Mouse (Mus musculus) intestine, embryonic 16.5 days (tissue): Measurements from ENCODE around the gene Stat1. TPM values are rescaled to one million over a fixed set of nuclear protein-coding genes. Genes with fewer than 3 reads are reported as not detected.

Source experiments
- ATAC-seq: fragments of 200-750 bp; cut with Nextera tagmentation; 2 replicates; pipeline ENCODE4 v1.8.0; 2017; ENCODE audit warnings: moderate TSS enrichment, moderate library complexity
- H3K27ac ChIP-seq: fragments of 300-500 bp; sonication (generic); 2 replicates; pipeline ENCODE4 v1.5.1; 2014; ENCODE audit warnings: mild to moderate bottlenecking, low read length
- H3K27me3 ChIP-seq: fragments of 300-500 bp; sonication (generic); replicated peaks from 2 replicates; pipeline ENCODE4 v1.6.1; 2014; ENCODE audit warnings: low read length, control low read depth, mixed read lengths; ENCODE audit not compliant: control insufficient read depth, insufficient read depth
- H3K36me3 ChIP-seq: fragments of 300-500 bp; sonication (generic); 2 replicates; pipeline ENCODE4 v1.6.1; 2014; ENCODE audit warnings: low read length, control low read depth; ENCODE audit not compliant: control insufficient read depth, insufficient read depth
- H3K4me1 ChIP-seq: fragments of 300-500 bp; sonication (generic); 2 replicates; pipeline ENCODE4 v1.6.1; 2014; ENCODE audit warnings: low read length, control low read depth, mixed read lengths; ENCODE audit not compliant: control insufficient read depth, insufficient read depth
- H3K4me2 ChIP-seq: fragments of 300-500 bp; sonication (generic); 2 replicates; pipeline ENCODE4 v1.6.1; 2014; ENCODE audit warnings: low read depth, low read length, control low read depth
- H3K4me3 ChIP-seq: fragments of 300-500 bp; sonication (generic); 2 replicates; pipeline ENCODE4 v1.5.1; 2014; ENCODE audit warnings: mild to moderate bottlenecking, low read length
- H3K9ac ChIP-seq: fragments of 300-500 bp; sonication (generic); 2 replicates; pipeline ENCODE4 v1.6.1; 2014; ENCODE audit warnings: low read depth, low read length
- H3K9me3 ChIP-seq: fragments of 300-500 bp; sonication (generic); 2 replicates; pipeline ENCODE4 v1.6.1; 2016; ENCODE audit warnings: low read length, control low read depth; ENCODE audit not compliant: control insufficient read depth
- WGBS: fragments of 180-500 bp; shearing (Covaris S2); extraction: QIAGEN DNeasy Blood & Tissue Kit; methylation state at CpG from one replicate; pipeline ENCODE4 v1.1.7; 2014; 5-methylcytosine and 5-hydroxymethylcytosine counted together
- polyA plus RNA-seq: library from polyadenylated mRNA; unstranded; fragments of >200 nt; fragmentation: Nextera tagmentation; extraction: Ambion mirVana; gene quantifications from 2 replicates; pipeline ENCODE4 v1.2.1, GENCODE M21; 2015

Gene Stat1
- polyA plus RNA-seq, 1 experiment from 2014 or later: 30.3 TPM

DNA sequence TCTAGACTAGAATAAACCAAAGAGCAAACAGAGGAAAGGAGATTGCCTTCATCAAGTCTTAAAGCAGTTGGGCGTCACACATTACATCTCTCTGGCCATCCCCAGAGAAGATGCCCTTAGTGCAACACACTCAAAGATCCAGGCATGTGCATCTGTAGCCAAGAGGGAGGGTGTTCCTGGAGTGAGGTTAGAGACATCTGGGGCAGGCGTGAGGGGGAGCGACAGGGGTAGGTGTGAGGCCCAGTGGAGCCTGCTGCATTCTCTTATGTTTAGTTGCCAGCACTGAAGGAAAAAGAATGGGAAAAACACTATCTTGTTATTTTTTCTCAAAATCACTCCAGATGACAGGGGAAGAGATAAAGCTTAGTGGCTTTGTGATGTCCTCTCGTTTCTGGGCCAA, 24.0 kb downstream of the Stat1 start:
- ATAC-seq: no peak
- WGBS: 85% methylated on average over 4 of the region's 4 CpGs

GRCm38 (mm10) chr1:52143596-52144156, 24.4 kb downstream of the Stat1 start:
- Histone ChIP-seq H3K36me3 (peaks cover 3% of the 10 kb centered on the region; the same call in 1 of the 2 replicates), H3K27me3 (no peaks in the 10 kb centered on the region), H3K9me3 (no peaks in the 10 kb centered on the region), H3K9ac (no peak overlapping the region), H3K27ac (no peak overlapping the region), H3K4me2 (no peak overlapping the region), H3K4me1 (peaks cover 7% of the 10 kb centered on the region; the same call in 1 of the 2 replicates), H3K4me3 (no peak overlapping the region)
- ATAC-seq: no peak
- WGBS: 88% methylated on average over 7 of the region's 7 CpGs

More for the DNA sequence above, 24.0 kb downstream of the Stat1 start:
- Histone ChIP-seq H3K4me3 (no peak overlapping the region), H3K4me1 (peaks cover 7% of the 10 kb centered on the region; the same call in 1 of the 2 replicates), H3K27ac (no peak overlapping the region), H3K9me3 (no peaks in the 10 kb centered on the region), H3K36me3 (peaks cover 3% of the 10 kb centered on the region; the same call in 1 of the 2 replicates), H3K9ac (no peak overlapping the region), H3K27me3 (no peaks in the 10 kb centered on the region), H3K4me2 (no peak overlapping the region)

DNA sequence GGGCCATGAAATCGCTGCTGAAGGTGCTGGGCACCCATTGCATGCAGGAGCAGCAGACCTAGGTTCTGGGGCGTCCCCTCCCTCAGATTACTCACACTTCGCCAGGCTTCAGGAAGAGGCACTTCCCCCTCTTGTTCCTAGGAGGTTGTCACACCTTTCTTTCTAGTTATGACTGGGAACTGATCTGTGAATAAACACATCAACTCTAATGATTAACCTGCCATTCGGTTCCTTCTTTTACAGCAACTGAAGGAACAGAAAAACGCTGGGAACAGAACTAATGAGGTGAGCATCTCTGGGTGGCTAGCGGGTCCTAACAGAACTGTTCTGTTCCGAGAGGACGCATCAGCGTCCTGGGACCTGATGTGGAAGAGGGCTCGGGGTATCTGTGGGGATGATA, 25.7 kb downstream of the Stat1 start:
- Histone ChIP-seq H3K9me3 (no peaks in the 10 kb centered on the region), H3K9ac (no peak overlapping the region), H3K27me3 (no peaks in the 10 kb centered on the region), H3K4me1 (peaks cover 8% of the 10 kb centered on the region; the same call in 1 of the 2 replicates), H3K27ac (no peak overlapping the region), H3K4me3 (no peak overlapping the region), H3K36me3 (peaks cover 3% of the 10 kb centered on the region; the same call in 1 of the 2 replicates), H3K4me2 (no peak overlapping the region)
- 68% methylated on average over 10 of the region's 10 CpGs for WGBS
- 0 out of 2 replicates have a peak, but pooled peaks have one; percentile 26 for ATAC-seq

GRCm38 (mm10) chr1:52146214-52146970, 27.2 kb downstream of the Stat1 start:
- H3K36me3 ChIP-seq: peaks cover 3% of the 10 kb centered on the region; the same call in 1 of the 2 replicates
- 60% methylated on average over 12 of the region's 12 CpGs for WGBS
- peaks cover 19% of the 10 kb centered on the region for H3K4me1 ChIP-seq
- H3K27ac ChIP-seq: no peak overlapping the region
- ATAC-seq: peak; percentile 59
- H3K27me3 ChIP-seq: no peaks in the 10 kb centered on the region
- no peak overlapping the region for H3K4me3 ChIP-seq
- no peaks in the 10 kb centered on the region for H3K9me3 ChIP-seq
- no peak overlapping the region for H3K9ac ChIP-seq
- H3K4me2 ChIP-seq: no peak overlapping the region

- Histone ChIP-seq H3K27ac (no peak overlapping the region), H3K9me3 (no peaks in the 10 kb centered on the region), H3K36me3 (peaks cover 3% of the 10 kb centered on the region; the same call in 1 of the 2 replicates), H3K27me3 (no peaks in the 10 kb centered on the region), H3K4me2 (no peak overlapping the region), H3K4me3 (no peak overlapping the region), H3K9ac (no peak overlapping the region), H3K4me1 (peaks cover 14% of the 10 kb centered on the region)
- ATAC-seq: no peak
- 86% methylated on average over 2 of the region's 2 CpGs for WGBS
These were observed 28.2 kb downstream of the Stat1 start for GRCm38 (mm10) chr1:52147431-52147830.

DNA sequence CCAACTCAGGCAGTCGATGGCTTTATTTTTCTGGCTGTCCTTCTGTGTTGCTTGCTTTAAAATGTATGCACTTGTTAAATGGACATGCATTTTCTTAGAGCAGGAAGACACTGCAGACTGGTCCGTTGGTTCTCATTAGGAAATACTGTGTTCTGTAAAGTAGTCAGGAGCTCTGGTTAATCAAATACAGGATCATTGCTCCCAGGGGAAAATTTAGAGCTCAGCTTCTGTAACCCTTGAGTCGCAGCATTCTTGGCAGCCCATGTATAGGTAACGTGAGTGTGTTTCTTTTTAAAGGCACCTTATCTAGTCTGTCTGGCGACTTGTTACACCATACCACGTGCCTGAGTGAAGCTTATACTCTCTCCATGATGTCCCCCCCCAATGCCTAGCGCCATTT, 28.9 kb downstream of the Stat1 start:
- 71% methylated on average over 7 of the region's 7 CpGs for WGBS
- no peak for ATAC-seq
- Histone ChIP-seq H3K4me1 (peaks cover 14% of the 10 kb centered on the region), H3K36me3 (peaks cover 3% of the 10 kb centered on the region; the same call in 1 of the 2 replicates), H3K9me3 (no peaks in the 10 kb centered on the region), H3K9ac (no peak overlapping the region), H3K27ac (no peak overlapping the region), H3K4me3 (no peak overlapping the region), H3K4me2 (no peak overlapping the region), H3K27me3 (no peaks in the 10 kb centered on the region)

GRCm38 (mm10) chr1:52148696-52149095, 29.5 kb downstream of the Stat1 start:
- Histone ChIP-seq H3K9me3 (no peaks in the 10 kb centered on the region), H3K27me3 (no peaks in the 10 kb centered on the region), H3K27ac (no peak overlapping the region), H3K4me1 (peaks cover 14% of the 10 kb centered on the region), H3K36me3 (peaks cover 3% of the 10 kb centered on the region; the same call in 1 of the 2 replicates), H3K4me3 (no peak overlapping the region), H3K4me2 (no peak overlapping the region), H3K9ac (no peak overlapping the region)
- no peak for ATAC-seq
- WGBS: 82% methylated on average over 7 of the region's 7 CpGs

DNA sequence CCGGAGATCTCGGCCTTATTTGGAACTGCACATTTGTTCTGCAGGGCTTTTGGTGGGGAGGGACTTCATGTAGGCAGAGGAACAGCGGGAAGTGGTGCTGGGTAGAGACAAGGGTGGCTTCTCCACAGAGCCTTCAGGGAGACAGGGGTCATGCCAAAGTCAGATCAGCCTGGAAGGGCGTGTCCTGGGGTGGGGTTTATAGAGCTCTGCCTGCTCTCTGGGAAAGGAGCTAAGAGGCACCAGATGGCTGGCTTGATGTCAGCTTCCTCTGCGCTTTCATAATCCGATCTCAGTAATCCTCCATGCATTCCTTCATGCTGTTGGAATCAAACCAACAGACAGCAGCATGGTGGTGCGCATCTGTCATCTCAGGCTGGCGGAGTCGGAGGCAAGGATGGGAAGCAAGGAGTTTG, 30.7 kb downstream of the Stat1 start:
- H3K4me1 ChIP-seq: peaks cover 14% of the 10 kb centered on the region
- H3K36me3 ChIP-seq: no peaks in the 10 kb centered on the region; the same call in 1 of the 2 replicates
- 42% methylated on average over 9 of the region's 9 CpGs for WGBS
- H3K4me3 ChIP-seq: no peak overlapping the region
- no peaks in the 10 kb centered on the region for H3K27me3 ChIP-seq
- peak; percentile 68 for ATAC-seq
- no peak overlapping the region for H3K9ac ChIP-seq
- H3K4me2 ChIP-seq: no peak overlapping the region
- H3K27ac ChIP-seq: 0 out of 2 replicates have a peak overlapping the region, but pooled peaks have one; percentile 7
- no peaks in the 10 kb centered on the region for H3K9me3 ChIP-seq

DNA sequence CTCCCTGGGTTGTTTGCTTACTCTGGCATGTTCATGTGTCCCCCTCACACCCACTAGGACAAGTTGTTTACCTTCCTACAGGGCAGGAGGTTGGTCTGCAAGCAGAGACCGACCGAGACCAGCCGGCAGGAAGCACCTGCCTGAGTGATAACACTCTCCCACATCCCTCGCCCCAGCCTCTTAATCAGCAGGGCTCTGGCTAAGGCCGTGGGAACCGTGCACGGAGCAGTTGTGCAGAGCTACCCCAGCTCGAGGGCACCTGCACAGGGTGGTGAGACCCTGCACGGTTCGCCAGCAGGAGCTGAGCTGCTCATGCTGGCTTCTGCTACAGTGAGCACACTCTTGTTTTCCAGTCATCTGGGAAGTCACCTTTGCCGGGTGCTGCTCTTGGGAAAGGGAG, 31.4 kb downstream of the Stat1 start:
- 33% methylated on average over 11 of the region's 11 CpGs for WGBS
- H3K4me3 ChIP-seq: no peak overlapping the region
- peak; percentile 70 for ATAC-seq
- H3K4me2 ChIP-seq: no peak overlapping the region
- no peak overlapping the region for H3K27ac ChIP-seq
- peaks cover 12% of the 10 kb centered on the region for H3K4me1 ChIP-seq
- no peak overlapping the region for H3K9ac ChIP-seq
- no peaks in the 10 kb centered on the region for H3K27me3 ChIP-seq
- no peaks in the 10 kb centered on the region for H3K9me3 ChIP-seq
- H3K36me3 ChIP-seq: no peaks in the 10 kb centered on the region; the same call in 1 of the 2 replicates
